Mouse (Mus musculus) forebrain, postnatal 0 days (tissue): Measurements from ENCODE around the gene Asb8. TPM values are rescaled to one million over a fixed set of nuclear protein-coding genes. Genes with fewer than 3 reads are reported as not detected.
A peak's percentile ranks its signal among the peaks of the same experiment; 100 is the strongest.

ENCODE experiments used
- ATAC-seq: fragments of 200-750 bp; cut with Nextera tagmentation; 2 replicates; pipeline ENCODE4 v1.8.0; 2017; ENCODE audit warnings: mild to moderate bottlenecking, moderate library complexity
- DNase-seq: peaks from one replicate; pipeline ENCODE4 v3.0.0-alpha.2; 2015
- H3K27ac ChIP-seq: fragments of 300-500 bp; sonication (generic); 2 replicates; pipeline ENCODE4 v1.5.1; 2014; ENCODE audit warnings: low read depth, mild to moderate bottlenecking, antibody characterized with exemption, low read length, moderate library complexity, mixed read lengths
- H3K27me3 ChIP-seq: fragments of 300-500 bp; sonication (generic); 2 replicates; pipeline ENCODE4 v1.6.1; 2014; ENCODE audit warnings: mild to moderate bottlenecking, low read length, mixed read lengths; ENCODE audit not compliant: insufficient read depth
- H3K36me3 ChIP-seq: fragments of 300-500 bp; sonication (generic); 2 replicates; pipeline ENCODE4 v1.6.1; 2014; ENCODE audit warnings: mild to moderate bottlenecking, moderate library complexity; ENCODE audit not compliant: insufficient read depth
- H3K4me1 ChIP-seq: fragments of 300-500 bp; sonication (generic); 2 replicates; pipeline ENCODE4 v1.6.1; 2014; ENCODE audit warnings: antibody characterized with exemption; ENCODE audit not compliant: insufficient read depth
- H3K4me2 ChIP-seq: fragments of 300-500 bp; sonication (generic); 2 replicates; pipeline ENCODE4 v1.6.1; 2014; ENCODE audit warnings: low read depth, mild to moderate bottlenecking, moderate library complexity
- H3K4me3 ChIP-seq: fragments of 300-500 bp; sonication (generic); 2 replicates; pipeline ENCODE4 v1.5.1; 2014; ENCODE audit warnings: low read depth, low read length, mixed read lengths
- H3K9ac ChIP-seq: fragments of 300-500 bp; sonication (generic); 2 replicates; pipeline ENCODE4 v1.6.1; 2014; ENCODE audit warnings: mild to moderate bottlenecking
- H3K9me3 ChIP-seq: fragments of 300-500 bp; sonication (generic); 2 replicates; pipeline ENCODE4 v1.6.1; 2016; ENCODE audit warnings: low read length
- CTCF ChIP-seq: sonication (generic); IDR thresholded peaks from 2 replicates; pipeline ENCODE4 v1.5.1; 2016; ENCODE audit warnings: antibody characterized with exemption, control low read depth, low read depth
- WGBS: fragments of 180-500 bp; shearing (Covaris S2); extraction: QIAGEN DNeasy Blood & Tissue Kit; methylation state at CpG from one replicate; pipeline ENCODE4 v1.1.7; 2014; 5-methylcytosine and 5-hydroxymethylcytosine counted together
- polyA plus RNA-seq: library from polyadenylated mRNA; unstranded; fragments of >200 nt; fragmentation: Nextera tagmentation; extraction: Ambion mirVana; gene quantifications from 2 replicates; pipeline ENCODE4 v1.2.1, GENCODE M21; 2015
- total RNA-seq: library from RNA; depleted of rRNA; stranded (reverse); fragments of >200 nt; gene quantifications from 2 replicates; pipeline ENCODE4 v1.2.3, GENCODE M21; 2014

Gene Asb8
- total and polyA plus RNA-seq, 2 experiments from 2014 or later, result 46.8 to 56.9 TPM

GRCm38 (mm10) chr15:98168622-98169004, 3.2 kb upstream of the Asb8 start:
- H3K9ac ChIP-seq, result peak overlapping the region; percentile 80
- H3K27me3 ChIP-seq, result no peaks in the 10 kb centered on the region; the same call in 1 of the 2 replicates
- WGBS, result 6% methylated on average over 19 of the region's 19 CpGs
- no peaks in the 10 kb centered on the region for H3K9me3 ChIP-seq
- H3K4me2 ChIP-seq, result peak overlapping the region; percentile 84
- no peak for DNase-seq
- no peak for ATAC-seq
- H3K4me1 ChIP-seq, result peaks cover 11% of the 10 kb centered on the region; the same call in 1 of the 2 replicates
- no peaks in the 10 kb centered on the region for H3K36me3 ChIP-seq
- TF ChIP-seq CTCF, result no peak
- H3K27ac ChIP-seq, result no peak overlapping the region
- H3K4me3 ChIP-seq, result peak overlapping the region; percentile 74

GRCm38 (mm10) chr15:98167645-98168621, 2.5 kb upstream of the Asb8 start:
- TF ChIP-seq CTCF, result no peak
- H3K27ac ChIP-seq, result peak overlapping the region; percentile 92
- peak; percentile 98 for DNase-seq

GRCm38 (mm10) chr15:98166963-98167644, 1.7 kb upstream of the Asb8 start, which contains the start of gene Ccdc184:
Gene Ccdc184, plus strand, starts transcription at chr15:98167158.
- TF ChIP-seq CTCF, result no peak
- Histone ChIP-seq H3K4me3 (peak within 1 kb of the TSS; percentile 74), H3K36me3 (no peaks in the 10 kb centered on the region), H3K4me2 (peak within 1 kb of the TSS; percentile 84), H3K27me3 (no peaks in the 10 kb centered on the region; the same call in 1 of the 2 replicates), H3K4me1 (peaks cover 11% of the 10 kb centered on the region; the same call in 1 of the 2 replicates), H3K27ac (peak within 1 kb of the TSS; percentile 92), H3K9me3 (no peaks in the 10 kb centered on the region), H3K9ac (peak within 1 kb of the TSS; percentile 80)
- peak; percentile 66 for ATAC-seq
- under 1% methylated on average over 18 of the region's 18 CpGs for WGBS
- peak; percentile 69 for DNase-seq

More at GRCm38 (mm10) chr15:98167645-98168621, 2.5 kb upstream of the Asb8 start:
- Histone ChIP-seq H3K4me2 (peak overlapping the region; percentile 84), H3K36me3 (no peaks in the 10 kb centered on the region), H3K4me3 (peak overlapping the region; percentile 74), H3K9ac (peak overlapping the region; percentile 80), H3K4me1 (peaks cover 11% of the 10 kb centered on the region; the same call in 1 of the 2 replicates), H3K27me3 (no peaks in the 10 kb centered on the region; the same call in 1 of the 2 replicates), H3K9me3 (no peaks in the 10 kb centered on the region)
- peak; percentile 96 for ATAC-seq
- WGBS, result 2% methylated on average over 69 of the region's 69 CpGs

GRCm38 (mm10) chr15:98162561-98162960, 2.9 kb downstream of the Asb8 start:
- no peak overlapping the region for H3K4me2 ChIP-seq
- H3K4me3 ChIP-seq, result no peak overlapping the region
- H3K9me3 ChIP-seq, result no peaks in the 10 kb centered on the region
- no peaks in the 10 kb centered on the region for H3K27me3 ChIP-seq
- H3K9ac ChIP-seq, result no peak overlapping the region
- ATAC-seq (no peak), DNase-seq (no peak)
- no peak overlapping the region for H3K27ac ChIP-seq
- H3K4me1 ChIP-seq, result no peaks in the 10 kb centered on the region
- no peaks in the 10 kb centered on the region for H3K36me3 ChIP-seq
- TF ChIP-seq CTCF, result no peak
- WGBS, result 81% methylated on average over 4 of the region's 4 CpGs

- Histone ChIP-seq H3K9ac (no peak overlapping the region), H3K27ac (no peak overlapping the region), H3K36me3 (no peaks in the 10 kb centered on the region), H3K27me3 (no peaks in the 10 kb centered on the region), H3K4me1 (no peaks in the 10 kb centered on the region), H3K9me3 (no peaks in the 10 kb centered on the region), H3K4me3 (no peak overlapping the region), H3K4me2 (no peak overlapping the region)
- ATAC-seq, result no peak
- no peak for DNase-seq
- no peak for TF ChIP-seq CTCF
- WGBS, result 54% methylated on average over 19 of the region's 19 CpGs
Measured at GRCm38 (mm10) chr15:98161026-98161805, 4.2 kb downstream of the Asb8 start.

- Histone ChIP-seq H3K36me3 (no peaks in the 10 kb centered on the region), H3K9ac (no peak overlapping the region), H3K9me3 (no peaks in the 10 kb centered on the region), H3K27me3 (no peaks in the 10 kb centered on the region), H3K4me2 (no peak overlapping the region), H3K4me1 (no peaks in the 10 kb centered on the region), H3K4me3 (no peak overlapping the region), H3K27ac (no peak overlapping the region)
- 77% methylated on average over 1 of the region's 1 CpGs for whole genome bisulfite sequencing
- ATAC-seq, result no peak
- no peak for TF ChIP-seq CTCF
- DNase-seq, result no peak
Measured at GRCm38 (mm10) chr15:98157253-98157652, 8.2 kb downstream of the Asb8 start.
